Mouse (Mus musculus) CD4-positive naive resting alpha-beta T cell, adult 57 days (primary cell): ENCODE results near the gene Sars2. TPM values are rescaled to one million over a fixed set of nuclear protein-coding genes. Genes with fewer than 3 reads are reported as not detected.

Experiments used
- total RNA-seq: library from RNA; stranded (reverse); gene quantifications from one replicate; pipeline ENCODE4 v1.2.4, GENCODE M21; 2023

Gene Sars2
- total RNA-seq, result 22.5 TPM

GRCm38 (mm10) chr7:28741709-28742438 lies at the start of gene Sars2, which contains the start of gene Mrps12:
Gene Sars2, plus strand, starts transcription at chr7:28741992.
Gene Mrps12, minus strand, starts transcription at chr7:28741820.

GRCm38 (mm10) chr7:28692545-28693320 lies 49.1 kb upstream of the Sars2 start, which contains the start of gene Fbxo27:
Gene Fbxo27, plus strand, starts transcription at chr7:28692849.

GRCm38 (mm10) chr7:28716590-28717281 lies 25.1 kb upstream of the Sars2 start, which contains the start of gene Fbxo17:
Gene Fbxo17, plus strand, starts transcription at chr7:28716804.

GRCm38 (mm10) chr7:28756079-28756478 lies 14.3 kb downstream of the Sars2 start, which contains the start of gene Ccer2:
Gene Ccer2, plus strand, starts transcription at chr7:28756174.

GRCm38 (mm10) chr7:28766173-28766879 lies 24.5 kb downstream of the Sars2 start, which contains the start of gene Sirt2:
Gene Sirt2, plus strand, starts transcription at chr7:28766735.

GRCm38 (mm10) chr7:28767462-28767965 lies 25.7 kb downstream of the Sars2 start, which contains the start of gene Nfkbib:
Gene Nfkbib, minus strand, starts transcription at chr7:28767512.

GRCm38 (mm10) chr7:28788307-28789195 lies 46.8 kb downstream of the Sars2 start, which contains the start of gene Rinl:
Gene Rinl, plus strand, starts transcription at chr7:28788969.

Other genes with a start within 250 kb of the Sars2 start
- gene Ifnl2, start 231.5 kb upstream of the Sars2 start, total RNA-seq, result not detected
- gene Ifnl3, start 219.2 kb upstream of the Sars2 start, total RNA-seq, result not detected
- not detected for gene Sycn, start 201.1 kb upstream of the Sars2 start, total RNA-seq
- gene Nccrp1, start 194.7 kb upstream of the Sars2 start, total RNA-seq, result 0.38 TPM
- 45.7 TPM for gene Samd4b, start 143.8 kb upstream of the Sars2 start, total RNA-seq
- gene Pak4, start 143.8 kb upstream of the Sars2 start, total RNA-seq, result 8.9 TPM
- not detected for gene Acp7, start 110.7 kb upstream of the Sars2 start, total RNA-seq
- gene Fbxo27, start 49.1 kb upstream of the Sars2 start, total RNA-seq, result 2.8 TPM
- 34.4 TPM for gene Fbxo17, start 25.2 kb upstream of the Sars2 start, total RNA-seq
- gene Mrps12, start 172 bp upstream of the Sars2 start, total RNA-seq, result 24.0 TPM
- 1.3 TPM for gene Ccer2, start 14.2 kb downstream of the Sars2 start, total RNA-seq
- gene Sirt2, start 24.7 kb downstream of the Sars2 start, total RNA-seq, result 69.1 TPM
- 58.4 TPM for gene Nfkbib, start 25.5 kb downstream of the Sars2 start, total RNA-seq
- gene Rinl, start 47.0 kb downstream of the Sars2 start, total RNA-seq, result 124 TPM
- 651 TPM for gene Hnrnpl, start 66.5 kb downstream of the Sars2 start, total RNA-seq
- gene Ech1, start 83.2 kb downstream of the Sars2 start, total RNA-seq, result 57.6 TPM
- gene Lgals4, start 91.9 kb downstream of the Sars2 start, total RNA-seq, result 11.4 TPM
- gene Lgals7, start 121.9 kb downstream of the Sars2 start, total RNA-seq, result not detected
- gene Capn12, start 139.4 kb downstream of the Sars2 start, total RNA-seq, result not detected
- gene Actn4, start 220.3 kb downstream of the Sars2 start, total RNA-seq, result 172 TPM
- gene Eif3k, start 239.9 kb downstream of the Sars2 start, total RNA-seq, result 306 TPM
- 83.2 TPM for gene Map4k1, start 240.1 kb downstream of the Sars2 start, total RNA-seq